Mouse (Mus musculus): ENCODE measurements around the gene Vps25.

The Vps25 gene

DNA sequence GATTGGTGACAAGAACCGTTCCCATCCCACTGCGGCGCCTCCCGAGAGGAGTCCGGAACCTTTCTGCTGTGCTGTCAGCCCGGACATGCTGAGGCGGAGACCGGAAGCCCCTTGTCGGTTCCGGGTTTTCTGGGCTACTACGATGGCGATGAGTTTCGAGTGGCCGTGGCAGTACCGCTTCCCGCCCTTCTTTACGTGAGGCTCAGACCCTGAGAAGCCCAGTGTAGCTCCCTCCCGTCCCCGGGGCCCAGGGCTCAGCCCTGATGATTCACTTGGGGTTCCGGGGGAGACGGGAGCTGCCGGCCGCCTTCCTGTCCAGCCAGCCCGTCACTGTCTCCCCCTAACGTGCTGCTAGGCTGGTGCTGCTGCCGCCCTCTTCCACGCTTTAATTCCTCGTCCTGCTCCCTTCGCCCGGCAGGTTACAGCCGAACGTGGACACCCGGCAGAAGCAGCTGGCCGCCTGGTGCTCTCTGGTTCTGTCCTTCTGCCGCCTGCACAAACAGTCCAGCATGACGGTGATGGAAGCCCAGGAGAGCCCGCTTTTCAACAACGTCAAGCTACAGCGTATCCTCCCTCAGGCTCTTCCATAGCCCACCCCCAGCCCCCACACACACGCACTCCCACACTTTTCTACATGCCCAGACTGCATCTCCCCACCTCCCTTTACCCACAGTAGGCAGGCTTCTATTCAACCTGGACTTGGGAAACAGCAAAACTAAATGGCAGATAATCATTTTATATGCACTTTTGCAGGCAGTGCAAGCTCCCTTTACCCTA lies at the start of gene Vps25:
Vps25 (plus strand) TSS at position 95 of the 777 bp plus-strand sequence.
- DNase-seq (ENCODE audit: low read depth in 2 of 2, low spot score in 2 of 2), result peak; percentile 76 to 84

DNA sequence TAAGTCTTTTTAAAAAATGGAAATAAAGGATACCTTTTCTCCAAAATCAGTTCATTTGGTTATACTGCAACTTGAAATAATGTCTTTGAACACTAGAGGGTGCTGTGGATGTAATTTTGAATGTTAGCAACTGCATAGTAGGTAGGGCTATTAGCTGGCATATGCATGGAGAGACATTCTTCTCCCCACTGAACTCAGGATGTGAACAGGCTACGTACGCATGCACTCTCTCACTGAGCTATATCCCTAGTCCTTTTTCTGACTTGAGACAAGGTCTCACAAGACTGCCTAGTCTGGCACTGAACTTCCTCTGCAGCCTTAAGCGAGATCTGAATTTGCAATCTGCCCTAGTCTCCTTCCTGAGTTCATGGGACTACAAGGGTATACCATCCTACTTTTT lies 41.5 kb upstream of the Vps25 start:
- DNase-seq (ENCODE audit: low read depth in 2 of 2, low spot score in 2 of 2), result peak; percentile 39 to 74

DNA sequence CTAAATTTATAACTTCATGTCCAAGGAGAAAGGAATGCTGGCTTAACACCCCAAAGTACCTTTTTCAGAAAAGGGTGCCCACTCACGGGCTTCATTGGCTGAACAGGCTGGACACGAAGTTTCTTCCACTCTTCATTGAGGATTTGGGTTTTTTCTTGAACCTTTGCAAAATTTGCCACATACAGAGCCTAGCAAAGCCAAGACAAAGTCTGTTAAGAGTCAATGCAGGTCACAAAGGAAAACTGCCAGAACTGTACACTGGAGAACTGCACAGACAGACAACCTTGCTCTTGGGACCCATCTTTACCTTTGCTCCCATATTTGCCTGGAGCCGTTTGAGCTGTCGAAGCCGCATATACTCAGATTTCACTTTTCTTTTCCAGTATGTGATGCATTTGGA lies 36.6 kb upstream of the Vps25 start:
- DNase-seq (ENCODE audit: low read depth in 2 of 2, low spot score in 2 of 2), result no peak

DNA sequence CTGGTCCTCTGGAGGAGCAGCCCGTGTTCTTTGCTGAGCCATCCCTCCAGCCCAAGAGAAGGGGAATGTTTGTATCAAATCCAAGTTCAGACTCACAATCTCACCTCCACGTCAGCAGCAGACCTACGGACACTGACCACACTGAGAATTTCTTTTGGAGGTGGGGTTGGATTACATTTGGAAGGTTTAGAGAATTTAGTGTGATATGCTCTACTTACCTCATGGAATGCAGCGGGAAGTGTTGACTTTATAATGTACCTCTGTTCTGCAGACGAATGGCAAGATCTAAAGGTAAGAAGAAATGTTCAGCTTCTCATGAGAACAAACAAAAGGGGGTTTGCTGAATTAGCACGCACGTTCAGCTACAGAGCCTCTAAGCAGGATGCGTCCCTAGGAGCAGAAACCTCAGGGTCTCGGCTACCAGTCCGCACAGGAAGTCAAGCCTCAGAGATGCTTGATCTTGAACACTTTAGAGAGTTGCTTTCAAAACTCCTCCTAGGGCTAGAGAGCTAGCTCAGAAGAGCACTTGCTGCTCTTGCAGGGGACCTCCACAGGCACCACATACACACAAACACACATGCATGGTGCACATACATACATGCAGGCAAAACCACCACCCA lies 35.0 kb upstream of the Vps25 start:
- peak; percentile 2 to 41 for DNase-seq (ENCODE audit: low read depth in 2 of 2, low spot score in 2 of 2)

DNA sequence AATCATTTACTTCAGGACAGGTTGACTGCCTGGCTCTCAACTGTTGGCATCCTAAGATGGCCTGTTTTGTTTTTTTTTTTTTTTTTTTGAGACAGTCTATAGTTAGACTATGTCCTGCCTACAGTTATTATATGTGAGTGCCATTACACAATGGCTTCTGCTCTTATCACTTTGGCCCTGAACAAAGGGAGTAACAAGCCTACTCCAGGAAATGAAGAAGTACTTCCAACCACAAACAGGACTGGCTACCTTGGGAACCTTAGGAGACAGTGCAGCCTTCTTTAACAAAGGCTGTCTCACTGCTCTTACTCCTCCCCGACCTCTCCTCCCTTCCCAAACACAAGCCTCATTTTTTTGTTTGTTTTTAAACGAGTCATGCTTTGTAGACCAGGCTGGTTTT lies 32.7 kb upstream of the Vps25 start:
- DNase-seq (ENCODE audit: low read depth in 2 of 2, low spot score in 2 of 2), result no peak

DNA sequence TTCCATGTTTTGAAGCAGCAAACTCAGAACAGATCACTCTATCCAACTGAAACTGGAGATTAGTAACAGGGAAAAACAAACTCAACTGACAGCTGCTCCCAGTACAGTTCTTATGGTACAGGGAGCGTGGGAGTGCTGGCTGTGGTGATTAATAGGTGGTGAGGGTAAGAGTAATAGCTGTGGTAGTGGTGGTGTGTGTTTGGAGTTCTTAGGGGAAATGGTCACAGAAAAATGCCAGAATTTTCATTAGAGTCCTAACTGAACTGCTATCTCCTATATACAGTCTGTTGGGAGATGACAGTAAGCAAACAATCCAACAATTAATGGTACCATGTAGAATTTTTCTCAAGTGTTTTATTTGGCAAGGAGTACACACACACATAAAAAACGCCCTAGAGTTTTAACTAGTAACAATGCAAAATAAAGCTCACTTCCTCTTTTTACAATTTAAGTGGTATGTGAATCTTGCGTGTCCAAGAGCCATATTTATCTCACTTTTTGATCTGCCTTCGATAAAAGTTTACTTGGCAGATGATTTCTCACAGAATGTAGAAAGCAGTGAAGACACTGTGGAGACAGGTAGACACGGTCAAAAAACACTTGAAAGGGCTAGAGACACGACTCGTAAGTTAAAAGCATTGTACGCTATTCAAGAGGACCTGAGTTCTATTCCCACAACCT lies 32.1 kb upstream of the Vps25 start:
- DNase-seq (ENCODE audit: low read depth in 2 of 2, low spot score in 2 of 2), result no peak

DNA sequence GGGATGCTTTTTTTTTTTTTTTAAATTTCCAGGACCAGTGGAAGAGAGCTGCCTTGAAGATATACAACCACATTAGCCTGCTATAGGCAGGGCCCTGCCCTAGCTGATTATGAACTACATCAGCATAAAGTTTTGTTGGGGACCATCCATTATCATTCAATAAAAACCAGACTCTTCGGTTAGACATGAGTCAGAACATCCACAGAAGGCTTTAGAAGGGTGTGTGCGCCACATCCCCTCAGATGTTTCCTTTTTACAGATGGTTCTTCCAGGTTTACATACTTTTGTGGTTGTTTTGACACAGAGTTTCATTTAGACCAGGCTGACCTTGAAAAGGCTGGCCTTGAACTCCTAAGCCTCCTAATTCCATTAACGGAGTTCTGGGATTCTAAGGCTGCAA lies 29.2 kb upstream of the Vps25 start:
- DNase-seq (ENCODE audit: low read depth in 2 of 2, low spot score in 2 of 2), result no peak

DNA sequence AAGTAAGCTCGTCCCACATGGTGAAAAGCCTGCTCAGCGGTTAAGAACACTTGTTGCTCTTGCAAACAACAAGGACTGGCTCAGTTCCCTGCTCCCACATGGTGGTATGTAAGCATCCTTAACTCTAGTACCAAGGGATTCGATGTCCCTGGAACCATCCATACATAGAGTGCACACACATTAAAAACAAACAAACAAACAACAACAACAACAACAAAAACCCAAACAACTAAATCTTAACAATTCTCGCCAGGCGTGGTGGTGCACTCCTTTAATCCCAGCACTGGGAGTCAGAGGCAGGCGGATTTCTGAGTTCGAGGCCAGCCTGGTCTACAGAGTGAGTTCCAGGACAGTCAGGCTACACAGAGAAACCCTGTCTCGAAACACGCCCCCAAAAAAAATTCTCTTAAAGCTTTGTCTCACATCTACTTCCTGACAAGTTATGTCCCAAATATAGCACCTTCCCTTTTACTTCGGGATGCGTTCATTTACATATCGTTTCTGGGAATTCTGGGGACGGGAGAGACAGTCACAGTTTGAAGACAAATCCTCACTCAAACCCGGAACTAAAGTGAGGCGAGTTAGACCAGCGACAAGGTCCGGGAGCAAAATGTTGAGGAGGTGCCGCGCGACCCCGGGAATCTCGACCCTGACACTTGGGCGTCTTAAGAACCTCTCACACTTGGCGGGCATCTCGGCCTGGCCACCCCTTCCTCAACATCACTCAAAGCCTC lies 28.0 kb upstream of the Vps25 start:
- DNase-seq (ENCODE audit: low read depth in 2 of 2, low spot score in 2 of 2), result no peak

DNA sequence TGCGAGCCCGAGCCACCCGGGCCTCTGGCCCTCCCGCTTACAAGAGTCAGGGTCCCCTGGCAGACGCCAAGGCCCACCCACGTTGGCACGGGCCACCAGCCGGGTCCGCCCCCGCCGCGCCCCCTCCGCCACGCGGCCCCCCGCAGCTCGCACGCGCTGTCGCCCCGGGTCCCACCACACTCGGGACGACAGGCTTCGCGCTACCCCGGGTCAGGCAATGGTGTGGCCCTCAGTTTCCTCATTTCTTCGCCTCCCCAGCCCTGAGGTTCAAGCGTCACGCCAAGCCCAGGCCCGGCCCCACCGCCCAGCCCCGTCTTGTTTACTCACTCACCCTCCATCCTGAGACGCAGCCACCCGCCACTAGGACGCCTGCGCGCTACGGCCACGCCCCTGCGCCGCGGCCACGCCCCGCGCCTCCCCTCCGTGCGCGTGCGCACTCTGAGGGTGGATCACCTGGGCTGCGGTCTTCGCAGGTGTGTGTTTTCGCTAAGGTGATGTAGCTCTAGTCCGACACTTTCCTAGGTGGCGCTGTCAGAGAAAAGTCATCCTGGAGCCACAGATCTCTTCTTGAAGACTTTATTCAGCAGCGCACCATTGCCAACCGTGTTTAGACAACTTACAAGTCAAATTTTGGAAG lies 27.3 kb upstream of the Vps25 start, which contains the start of gene Ezh1:
Ezh1 (minus strand) TSS at position 399 of the 637 bp plus-strand sequence.
- DNase-seq (ENCODE audit: low read depth in 2 of 2, low spot score in 2 of 2), result peak; percentile 93 to 95

DNA sequence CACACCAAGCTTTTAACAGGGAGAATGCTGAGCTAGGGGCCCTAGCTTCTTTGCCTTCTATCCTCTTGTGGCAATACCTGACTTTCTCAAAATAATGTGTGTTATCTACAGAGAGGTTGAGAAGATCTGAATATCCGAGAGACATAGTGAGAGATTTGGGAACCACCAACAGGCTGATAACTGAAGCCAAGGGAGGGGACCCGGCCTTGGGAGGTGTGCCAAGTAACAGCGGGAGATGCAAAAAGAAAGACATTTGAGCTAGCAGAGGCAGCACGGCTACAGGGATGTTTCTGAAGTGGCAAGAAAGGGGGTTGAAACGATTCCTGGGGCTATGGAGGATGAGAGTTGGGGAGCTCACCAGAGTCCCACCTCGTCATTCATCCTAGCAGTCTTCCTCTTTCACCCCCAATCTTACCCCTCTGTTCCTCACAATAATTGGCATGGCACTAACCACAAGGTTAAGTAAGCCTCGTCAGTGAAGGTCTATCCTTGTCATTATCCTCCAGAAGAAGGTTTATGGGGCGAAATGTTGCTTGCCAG lies 24.1 kb upstream of the Vps25 start:
- no peak for DNase-seq (ENCODE audit: low read depth in 2 of 2, low spot score in 2 of 2)

DNA sequence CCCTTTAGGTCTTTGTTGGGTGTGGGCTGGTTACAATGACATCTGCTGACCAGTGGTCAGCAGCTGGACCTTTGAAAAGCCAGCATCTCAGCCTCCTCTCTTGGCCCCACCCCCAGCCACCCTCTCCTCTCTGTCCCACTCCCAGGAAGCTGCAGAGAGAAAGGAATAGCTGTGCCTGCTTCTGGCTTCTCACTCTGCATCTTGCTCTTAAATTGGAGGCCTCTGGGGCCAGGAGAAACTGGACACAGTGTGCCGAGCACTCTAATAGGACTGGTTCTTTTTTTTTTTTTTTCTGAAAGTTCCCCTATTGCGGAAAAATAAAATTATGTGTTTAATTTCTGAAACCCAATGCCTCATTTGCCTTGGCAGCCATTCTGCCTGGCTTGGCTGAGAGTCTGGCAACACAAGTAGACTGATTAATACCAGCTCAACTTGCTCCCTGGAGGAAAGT lies 23.4 kb upstream of the Vps25 start:
- DNase-seq (ENCODE audit: low read depth in 2 of 2, low spot score in 2 of 2), result no peak

DNA sequence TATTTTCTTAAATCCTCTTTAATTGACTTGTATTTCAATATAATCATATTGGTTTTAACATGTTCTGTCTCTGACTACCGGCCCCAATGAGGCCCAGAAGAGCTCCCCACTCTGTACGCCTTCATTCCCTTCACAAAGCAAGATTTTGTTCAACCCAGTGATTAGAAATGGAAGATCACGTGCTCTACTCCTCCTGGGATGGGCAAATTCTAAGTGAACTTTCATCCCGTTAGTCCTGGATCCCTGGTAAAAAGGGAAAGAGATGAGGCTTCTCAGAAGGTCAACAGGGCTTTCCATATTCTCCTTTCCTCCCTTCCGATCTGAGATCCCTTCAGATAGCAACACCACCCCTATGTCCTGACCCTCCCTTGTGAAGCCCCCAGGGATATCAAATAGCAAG lies 23.0 kb upstream of the Vps25 start:
- DNase-seq (ENCODE audit: low read depth in 2 of 2, low spot score in 2 of 2), result no peak

DNA sequence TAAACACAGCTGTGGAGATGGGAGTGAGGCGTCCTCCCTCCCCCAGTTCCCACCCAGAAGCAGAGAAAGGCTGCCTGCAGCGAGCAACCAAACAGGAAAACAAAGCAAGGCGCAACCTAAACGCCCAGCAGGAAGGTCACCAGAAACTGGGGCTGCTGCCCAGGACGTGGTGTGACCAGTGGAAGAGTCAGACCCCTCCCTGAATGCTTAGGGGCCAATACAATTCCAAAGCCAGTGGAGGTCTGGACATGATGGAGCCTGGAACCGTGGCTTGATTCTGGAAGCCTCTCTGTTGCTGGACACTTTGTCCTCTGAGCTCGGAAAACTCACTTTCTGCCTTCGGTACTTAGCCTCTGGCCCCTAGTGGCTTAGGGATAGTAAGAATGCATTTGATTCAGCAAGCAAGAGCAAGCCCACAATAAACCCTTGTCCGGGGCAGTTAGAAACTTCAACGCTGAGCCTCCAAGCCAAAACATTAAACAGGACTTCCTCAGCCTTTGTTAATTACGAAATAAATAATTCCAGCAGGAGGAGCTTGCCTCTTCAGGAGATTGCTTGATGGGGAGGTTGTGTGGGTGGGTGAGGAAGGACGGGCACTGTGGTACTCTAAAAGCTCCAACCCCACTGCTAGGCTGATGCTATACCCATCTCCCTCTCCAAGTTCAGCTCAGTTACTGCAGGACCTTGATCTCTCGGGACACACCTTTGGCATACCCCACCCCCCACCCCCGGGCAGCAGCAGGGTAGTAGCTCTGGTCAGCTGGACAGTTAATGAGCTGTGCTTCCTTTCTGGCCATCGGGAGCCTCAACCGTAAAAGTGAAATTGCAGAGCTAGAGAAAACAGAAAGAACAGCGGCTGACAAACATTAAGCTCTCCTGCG lies 22.3 kb upstream of the Vps25 start:
- no peak for DNase-seq (ENCODE audit: low read depth in 2 of 2, low spot score in 2 of 2)

DNA sequence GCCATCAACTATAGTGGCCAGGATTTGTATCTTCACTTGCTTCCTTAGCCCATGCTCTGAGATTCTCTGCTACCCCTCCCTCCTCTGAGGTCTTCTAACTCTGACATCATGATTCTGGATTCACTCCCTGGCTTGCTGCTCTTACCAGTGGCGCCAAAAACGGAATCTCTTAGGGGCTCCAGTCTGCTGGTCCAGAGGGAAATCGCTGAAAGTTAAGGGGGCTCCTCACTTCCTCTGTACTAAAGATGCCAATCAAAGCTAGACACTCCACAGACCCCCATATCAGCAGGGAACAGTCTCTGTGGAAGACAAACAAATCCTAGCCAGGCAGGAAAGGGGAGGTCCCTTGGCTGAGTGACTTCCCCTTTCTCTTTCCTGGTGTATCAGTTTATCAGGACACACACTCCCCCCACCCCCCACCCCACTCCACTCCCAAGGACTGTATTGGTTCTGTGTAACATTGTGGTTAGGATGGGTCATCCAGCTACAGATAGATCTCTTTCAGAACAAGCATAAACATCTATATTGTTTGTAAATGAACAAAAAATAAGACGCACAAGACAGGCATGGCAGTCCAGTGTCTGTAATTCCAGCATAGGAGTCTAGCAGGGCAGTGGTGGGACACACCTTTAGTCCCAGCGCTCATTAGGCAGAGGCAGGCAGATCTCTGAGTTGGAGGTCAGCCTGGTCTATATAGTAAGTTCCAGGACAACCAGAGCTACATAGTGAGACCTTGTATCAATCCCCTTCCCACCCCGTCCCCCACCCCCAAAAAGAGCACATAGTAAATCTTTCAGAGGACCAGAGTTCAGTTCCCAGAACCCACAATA lies 21.3 kb upstream of the Vps25 start:
- no peak for DNase-seq (ENCODE audit: low read depth in 2 of 2, low spot score in 2 of 2)

DNA sequence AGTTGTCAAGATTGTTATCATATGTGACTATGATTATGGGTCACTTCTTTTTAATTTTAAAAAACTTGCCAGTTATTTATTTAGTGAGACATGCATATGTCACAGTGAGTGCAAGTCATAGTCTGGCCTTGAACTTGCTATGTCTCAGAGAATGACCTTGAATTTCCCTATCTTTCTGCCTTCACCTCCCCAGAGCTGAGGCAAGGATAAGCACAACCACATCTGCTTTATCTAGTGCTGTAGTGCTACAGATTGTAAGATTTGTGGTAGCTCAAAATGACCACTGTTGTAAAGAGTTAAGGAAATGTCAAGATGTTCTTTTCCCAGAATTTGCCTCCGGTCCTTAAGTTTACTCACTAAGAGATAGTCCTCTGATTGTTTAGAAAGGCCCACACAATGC lies 20.3 kb upstream of the Vps25 start:
- DNase-seq (ENCODE audit: low read depth in 2 of 2, low spot score in 2 of 2), result no peak

DNA sequence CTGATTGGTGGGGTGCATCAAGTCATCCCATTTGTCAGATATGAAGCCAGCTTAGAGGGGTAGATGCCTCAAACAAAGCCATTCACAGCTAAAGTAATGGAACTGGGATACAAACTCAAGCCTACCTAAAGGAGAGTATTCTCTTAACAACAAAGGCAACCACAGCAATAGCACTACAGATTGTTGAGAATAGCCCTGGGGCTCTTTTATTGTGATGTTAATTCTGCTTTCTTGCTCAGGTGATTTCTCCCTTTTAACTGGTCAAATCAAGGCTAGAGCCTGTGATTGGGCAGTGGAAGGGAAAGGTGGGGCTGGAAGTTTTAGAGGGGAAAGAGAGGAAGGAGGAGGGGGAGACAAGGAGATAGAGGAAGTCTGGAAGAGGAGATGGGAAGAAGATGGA lies 19.4 kb upstream of the Vps25 start:
- DNase-seq (ENCODE audit: low read depth in 2 of 2, low spot score in 2 of 2), result no peak

DNA sequence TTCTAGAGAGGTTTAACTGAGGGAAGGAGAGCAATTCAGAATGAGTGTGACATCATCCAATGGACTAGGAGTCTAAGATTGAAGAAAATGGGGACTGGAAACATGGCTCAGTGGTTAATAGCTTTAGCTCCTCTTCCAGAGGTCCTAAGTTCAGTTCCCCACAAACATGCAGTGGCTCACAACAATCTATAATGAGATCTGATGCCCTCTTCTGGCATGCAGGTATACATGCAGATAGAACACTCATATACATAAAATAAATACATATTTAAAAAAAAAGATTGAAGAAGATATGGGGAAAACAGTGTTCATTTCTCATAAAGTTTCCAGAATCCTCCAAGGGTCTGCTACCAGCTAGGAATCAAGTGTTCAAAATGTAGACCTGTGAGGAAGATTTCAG lies 18.1 kb upstream of the Vps25 start:
- no peak for DNase-seq (ENCODE audit: low read depth in 2 of 2, low spot score in 2 of 2)

DNA sequence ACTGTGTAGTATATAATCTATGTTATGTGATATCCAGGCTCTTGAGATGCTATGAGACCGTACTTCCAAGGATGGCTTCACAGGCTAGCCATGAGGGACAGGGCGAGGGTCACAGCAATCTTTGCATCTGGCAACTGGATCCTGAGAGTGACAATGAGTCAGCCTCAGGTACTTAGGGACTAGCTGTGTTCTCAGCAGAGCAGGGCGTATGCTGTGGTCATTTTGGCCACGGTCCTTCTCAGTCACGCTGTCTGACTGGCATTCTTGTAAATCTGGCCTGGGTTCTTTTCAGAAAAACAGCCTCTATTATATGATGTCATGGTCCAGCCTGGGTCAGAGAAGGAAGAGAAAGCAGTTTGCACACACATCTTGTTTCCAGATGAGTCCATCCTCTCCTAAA lies 16.7 kb upstream of the Vps25 start:
- DNase-seq (ENCODE audit: low read depth in 2 of 2, low spot score in 2 of 2), result no peak

DNA sequence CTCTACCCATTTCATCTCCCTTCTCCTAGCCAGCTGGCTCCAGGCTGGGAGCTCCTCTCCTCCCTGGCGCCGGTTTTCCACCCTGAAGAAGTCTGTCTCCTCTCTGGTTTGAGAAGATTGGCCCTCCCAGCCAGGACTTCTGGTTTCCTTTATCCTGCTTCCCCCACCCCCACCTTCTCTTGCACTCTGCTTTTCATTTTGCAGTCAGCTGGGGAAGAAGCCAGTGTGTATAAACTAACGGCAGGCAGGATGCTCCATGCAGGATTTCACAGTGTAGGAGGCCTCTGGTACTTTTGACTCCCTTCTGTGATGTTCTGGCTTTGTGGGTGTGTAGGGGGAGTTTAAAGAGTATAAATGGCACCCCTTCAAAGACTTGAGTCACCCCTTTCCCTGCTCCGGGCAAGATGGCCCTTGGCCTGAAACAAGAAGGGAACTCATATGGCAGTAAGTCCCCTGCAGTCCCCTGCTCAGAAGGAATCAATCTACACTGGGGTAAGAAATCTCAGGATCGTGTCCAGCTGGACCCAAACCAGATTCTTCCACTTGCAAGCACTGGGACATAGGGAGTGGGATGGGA lies 15.3 kb upstream of the Vps25 start:
- no peak for DNase-seq (ENCODE audit: low read depth in 2 of 2, low spot score in 2 of 2)
